In genomic region chr10:107148759-107149158, GRCm38 (mm10) we compare ENCODE assay signal across 33 mouse cellular contexts. TPM values are rescaled to one million over a fixed set of nuclear protein-coding genes. Genes with fewer than 3 reads are reported as not detected.
"Had no signal": no experiment of that assay in that cellular context is flagged by ENCODE, and none has a peak within 500 bp of the region (broad histone marks: within the 10 kb centered on the region; RNA-seq: fewer than 3 reads in every experiment).

No protein-coding gene starts in this region.

- H3K4me2 ChIP-seq: limb, embryonic 12.5 days; limb, embryonic 13.5 days; limb, embryonic 15.5 days; liver, embryonic 11.5 days; liver, embryonic 12.5 days; liver, embryonic 13.5 days; liver, embryonic 15.5 days; lung, embryonic 14.5 days; lung, embryonic 15.5 days; midbrain, embryonic 11.5 days; midbrain, embryonic 12.5 days; midbrain, embryonic 13.5 days; midbrain, embryonic 15.5 days; neural tube, embryonic 12.5 days had no signal

- H3K27ac ChIP-seq: limb, embryonic 10.5 days; limb, embryonic 12.5 days; limb, embryonic 13.5 days; limb, embryonic 15.5 days; liver, embryonic 12.5 days; liver, embryonic 13.5 days; liver, embryonic 14.5 days; liver, embryonic 15.5 days; lung, embryonic 15.5 days; macrophage; midbrain, embryonic 10.5 days; midbrain, embryonic 12.5 days; midbrain, embryonic 13.5 days; midbrain, embryonic 15.5 days; neural tube, embryonic 12.5 days had no signal

- H3K4me1 ChIP-seq: limb, embryonic 10.5 days; limb, embryonic 12.5 days; limb, embryonic 13.5 days; limb, embryonic 15.5 days; liver, embryonic 12.5 days; liver, embryonic 13.5 days; liver, embryonic 15.5 days; lung, embryonic 15.5 days; megakaryocyte, embryonic 14.5 days; midbrain, embryonic 10.5 days; midbrain, embryonic 12.5 days; midbrain, embryonic 13.5 days; midbrain, embryonic 15.5 days; neural tube, embryonic 12.5 days had no signal

- H3K4me3 ChIP-seq: limb, embryonic 10.5 days; limb, embryonic 12.5 days; limb, embryonic 13.5 days; limb, embryonic 15.5 days; liver, embryonic 12.5 days; liver, embryonic 13.5 days; liver, embryonic 15.5 days; lung, embryonic 15.5 days; megakaryocyte, embryonic 14.5 days; midbrain, embryonic 10.5 days; midbrain, embryonic 12.5 days; midbrain, embryonic 13.5 days; midbrain, embryonic 15.5 days; myocyte; neural tube, embryonic 12.5 days had no signal

- H3K36me3 ChIP-seq: limb, embryonic 10.5 days; limb, embryonic 12.5 days; limb, embryonic 13.5 days; limb, embryonic 15.5 days; liver, embryonic 12.5 days; liver, embryonic 13.5 days; liver, embryonic 15.5 days; lung, embryonic 15.5 days; midbrain, embryonic 10.5 days; midbrain, embryonic 12.5 days; midbrain, embryonic 13.5 days; midbrain, embryonic 15.5 days; neural tube, embryonic 12.5 days had no signal

- DNase-seq: left cerebral cortex, postnatal 4 days; liver; liver, embryonic 13.5 days; liver, postnatal 0 days; lung, adult 18-20 months; lung, adult 2 months; lung, embryonic 14.5 days; lung, postnatal 10 days; lung, postnatal 14 days; lung, postnatal 36 days; lung, postnatal 4 days; midbrain, embryonic 14.5 days had no signal

- H3K9ac ChIP-seq: limb, embryonic 12.5 days; limb, embryonic 13.5 days; limb, embryonic 15.5 days; liver, embryonic 12.5 days; liver, embryonic 13.5 days; liver, embryonic 14.5 days; liver, embryonic 15.5 days; liver, postnatal 0 days; lung, embryonic 14.5 days; lung, embryonic 15.5 days; midbrain, embryonic 12.5 days; midbrain, embryonic 13.5 days; midbrain, embryonic 15.5 days; neural tube, embryonic 12.5 days had no signal

- H3K27me3 ChIP-seq: limb, embryonic 12.5 days; limb, embryonic 13.5 days; limb, embryonic 15.5 days; liver, embryonic 12.5 days; liver, embryonic 13.5 days; liver, embryonic 15.5 days; lung, embryonic 15.5 days; megakaryocyte, embryonic 14.5 days; midbrain, embryonic 12.5 days; midbrain, embryonic 13.5 days; midbrain, embryonic 15.5 days; neural tube, embryonic 12.5 days had no signal

- H3K9me3 ChIP-seq: limb, embryonic 10.5 days; limb, embryonic 12.5 days; limb, embryonic 13.5 days; limb, embryonic 15.5 days; liver, embryonic 12.5 days; liver, embryonic 13.5 days; liver, embryonic 15.5 days; lung, embryonic 15.5 days; megakaryocyte, embryonic 14.5 days; midbrain, embryonic 10.5 days; midbrain, embryonic 12.5 days; midbrain, embryonic 13.5 days; midbrain, embryonic 15.5 days; neural tube, embryonic 12.5 days had no signal

RNA-seq across cellular contexts. Expression of gene Acss3, which starts 25.3 kb away (rescaled TPM):
- total RNA-seq: megakaryocyte progenitor cell, adult 5-6 weeks; megakaryocyte-erythroid progenitor cell, adult 5-6 weeks; monocyte, adult 5-6 weeks had no signal
- polyA plus RNA-seq: macrophage had no signal
